Mouse (Mus musculus): ENCODE results near the gene Atoh8. TPM values are rescaled to one million over a fixed set of nuclear protein-coding genes. Genes with fewer than 3 reads are reported as not detected.

The Atoh8 gene
- polyA plus RNA-seq, 1 experiment from 2014 or later, result 31.5 TPM

DNA sequence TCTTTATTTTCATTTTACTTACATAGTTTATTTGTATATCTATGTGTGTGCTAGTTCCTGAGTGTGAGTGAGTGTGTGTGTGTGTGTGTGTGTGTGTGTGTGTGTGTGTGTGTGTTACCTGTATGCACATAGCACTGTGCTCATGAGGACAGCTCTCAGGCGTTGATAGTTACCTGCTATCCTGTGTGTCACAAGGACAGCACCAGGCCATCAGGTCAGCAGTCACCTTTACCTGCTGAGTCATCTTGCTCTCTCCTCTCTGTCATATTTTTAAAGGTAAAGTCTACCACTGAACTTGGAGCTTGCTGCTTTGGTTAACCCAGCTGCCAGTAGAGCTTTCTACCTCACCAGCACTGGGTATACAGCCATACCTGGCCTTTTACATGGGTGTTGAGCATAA lies 17.1 kb upstream of the Atoh8 start:
- Histone ChIP-seq H3K27me3 (no peaks in the 10 kb centered on the region), H3K4me1 (peaks cover 33% of the 10 kb centered on the region), H3K9ac (no peak overlapping the region), H3K4me2 (replicated peaks) (no peak overlapping the region), H3K4me3 (no peak overlapping the region), H3K9me3 (no peaks in the 10 kb centered on the region), H3K36me3 (no peaks in the 10 kb centered on the region), H3K27ac (no peak overlapping the region)
- no peak for ATAC-seq (ENCODE audit: low FRiP score, low read depth)
- WGBS, result 85% methylated on average over 1 of the region's 1 CpGs

DNA sequence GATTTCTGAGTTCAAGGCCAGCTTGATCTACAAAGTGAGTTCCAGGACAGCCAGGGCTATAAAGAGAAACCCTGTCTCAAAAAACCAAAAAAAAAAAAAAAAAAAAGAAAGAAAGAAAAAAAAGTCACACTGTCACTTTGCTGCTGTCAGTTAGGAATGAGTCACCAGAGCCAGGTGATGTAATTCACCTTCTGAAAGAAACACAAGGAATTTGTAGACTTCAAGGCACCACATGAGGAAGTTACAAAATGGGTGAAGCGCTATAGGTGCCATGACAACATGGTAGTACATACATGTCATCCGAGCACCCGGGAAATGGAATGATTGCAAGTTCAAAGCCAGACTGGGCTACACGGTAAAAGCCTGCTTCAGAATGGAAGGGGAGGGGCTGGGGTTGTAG lies 14.6 kb upstream of the Atoh8 start:
- no peak overlapping the region for H3K4me3 ChIP-seq
- H3K36me3 ChIP-seq, result no peaks in the 10 kb centered on the region
- 86% methylated on average over 4 of the region's 4 CpGs for WGBS
- no peak overlapping the region for H3K4me2 ChIP-seq (replicated peaks)
- no peak overlapping the region for H3K9ac ChIP-seq
- peaks cover 50% of the 10 kb centered on the region for H3K4me1 ChIP-seq
- ATAC-seq (ENCODE audit: low FRiP score, low read depth), result no peak
- no peaks in the 10 kb centered on the region for H3K27me3 ChIP-seq
- H3K9me3 ChIP-seq, result no peaks in the 10 kb centered on the region
- H3K27ac ChIP-seq, result no peak overlapping the region

DNA sequence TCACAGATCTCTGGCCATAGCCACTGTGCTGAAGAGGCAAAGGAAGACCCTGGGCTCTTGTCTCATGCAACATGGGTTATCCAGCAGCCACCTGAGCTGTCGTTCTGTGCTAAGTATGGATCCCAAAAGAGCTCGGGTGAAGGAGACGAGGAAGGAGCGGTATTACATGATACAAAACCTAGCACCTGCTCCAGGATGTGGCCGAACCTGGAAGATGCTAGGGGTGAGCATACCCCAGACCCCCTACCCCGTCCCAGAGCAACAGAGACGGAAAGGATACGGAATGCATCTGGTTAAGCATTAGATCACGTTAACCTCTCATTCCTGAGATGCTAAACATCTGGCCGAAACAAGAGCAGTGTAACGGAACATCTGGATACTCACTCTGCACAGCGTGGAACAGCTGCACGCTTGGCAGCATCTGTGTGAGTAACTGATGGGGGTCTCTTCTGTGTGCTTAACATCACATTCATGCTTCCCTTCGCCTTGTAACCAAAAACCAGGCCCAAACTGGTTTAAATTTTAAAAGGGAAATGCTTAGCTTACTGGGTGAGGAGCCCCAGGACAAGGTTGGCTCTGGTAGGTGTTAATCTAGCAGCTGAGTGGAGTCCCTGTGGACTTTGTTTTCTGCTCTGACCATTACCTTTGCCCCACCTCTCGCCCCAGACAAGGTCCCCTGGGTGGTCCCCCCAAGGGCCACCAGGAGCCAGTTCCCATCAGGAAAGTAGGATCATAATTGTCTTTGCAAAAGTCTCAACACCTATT lies 13.0 kb upstream of the Atoh8 start:
- Histone ChIP-seq H3K9ac (no peak overlapping the region), H3K4me1 (peaks cover 58% of the 10 kb centered on the region), H3K27ac (no peak overlapping the region; the same call in 1 of the 2 replicates), H3K36me3 (no peaks in the 10 kb centered on the region), H3K27me3 (no peaks in the 10 kb centered on the region), H3K4me2 (replicated peaks) (peak overlapping the region; percentile 23), H3K4me3 (no peak overlapping the region), H3K9me3 (no peaks in the 10 kb centered on the region)
- ATAC-seq (ENCODE audit: low FRiP score, low read depth), result peak; percentile 92
- WGBS, result 28% methylated on average over 15 of the region's 15 CpGs

DNA sequence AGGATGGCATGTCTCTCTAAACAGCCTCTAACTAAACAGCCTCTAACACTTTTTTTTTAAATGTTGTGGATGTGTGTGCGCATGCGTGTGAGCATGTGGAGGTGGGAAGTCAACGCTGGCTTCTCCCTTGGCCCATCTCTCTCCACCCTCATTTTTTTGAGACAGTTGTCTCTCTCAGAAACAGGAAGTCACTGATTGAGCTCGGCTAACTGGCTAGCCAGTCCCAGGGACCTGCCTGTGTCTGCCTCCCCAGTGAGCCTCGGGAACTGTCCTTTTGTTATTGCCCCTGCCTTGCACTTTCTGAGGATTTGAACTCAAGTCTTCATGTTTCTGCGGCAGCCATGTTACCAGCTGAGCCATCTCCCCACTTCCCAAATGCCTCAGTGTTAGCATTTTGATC lies 10.9 kb upstream of the Atoh8 start:
- no peak for ATAC-seq (ENCODE audit: low FRiP score, low read depth)
- no peak overlapping the region for H3K27ac ChIP-seq
- peaks cover under 1% of the 10 kb centered on the region; the same call in 1 of the 2 replicates for H3K27me3 ChIP-seq
- no peak overlapping the region for H3K4me3 ChIP-seq
- H3K4me1 ChIP-seq, result peaks cover 78% of the 10 kb centered on the region
- no peak overlapping the region for H3K9ac ChIP-seq
- H3K36me3 ChIP-seq, result no peaks in the 10 kb centered on the region
- WGBS, result 82% methylated on average over 6 of the region's 6 CpGs
- no peaks in the 10 kb centered on the region for H3K9me3 ChIP-seq
- H3K4me2 ChIP-seq (replicated peaks), result no peak overlapping the region

DNA sequence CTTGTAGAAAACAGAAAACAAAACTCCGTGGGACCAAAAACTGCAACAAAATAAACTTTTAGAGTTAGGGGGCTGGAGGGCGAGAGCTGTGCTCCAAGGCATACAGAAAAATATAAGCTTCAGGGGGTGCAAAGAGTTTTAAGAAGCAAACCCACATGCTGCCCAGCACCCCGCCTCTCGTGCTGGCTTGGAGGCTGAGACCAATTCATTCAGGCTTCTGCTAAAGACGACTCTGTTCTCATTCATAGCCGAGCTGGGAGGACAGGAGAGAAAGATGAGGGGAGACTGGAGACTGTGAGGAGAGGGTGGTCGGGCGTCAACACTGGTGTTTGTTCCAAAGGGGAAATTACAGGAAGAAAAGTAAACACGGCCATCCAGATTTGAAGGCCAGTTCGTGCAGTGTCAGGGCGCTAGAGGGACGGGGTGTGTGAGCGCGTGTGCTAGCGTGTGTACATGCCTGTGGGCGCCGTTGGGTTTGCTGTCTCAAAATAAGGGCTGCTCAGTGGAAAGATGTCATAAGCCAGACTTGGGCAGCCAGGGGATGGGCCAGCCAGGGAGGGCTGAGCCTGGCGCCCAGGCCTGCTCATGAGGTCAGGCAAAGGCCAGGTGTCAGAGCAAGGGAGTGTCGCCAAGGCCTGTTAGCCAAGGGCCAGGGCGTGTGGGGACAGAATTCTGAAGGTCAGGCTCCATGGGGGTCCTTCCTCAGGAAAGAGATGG lies 9.3 kb upstream of the Atoh8 start:
- H3K4me3 ChIP-seq, result no peak overlapping the region
- 46% methylated on average over 20 of the region's 20 CpGs for WGBS
- peak overlapping the region; percentile 94 for H3K27ac ChIP-seq
- peak overlapping the region; percentile 22 for H3K4me2 ChIP-seq (replicated peaks)
- no peak for ATAC-seq (ENCODE audit: low FRiP score, low read depth)
- no peaks in the 10 kb centered on the region for H3K36me3 ChIP-seq
- peaks cover 11% of the 10 kb centered on the region for H3K27me3 ChIP-seq
- H3K9me3 ChIP-seq, result no peaks in the 10 kb centered on the region
- peaks cover 83% of the 10 kb centered on the region for H3K4me1 ChIP-seq
- H3K9ac ChIP-seq, result 0 out of 2 replicates have a peak overlapping the region, but pooled peaks have one; percentile 25

DNA sequence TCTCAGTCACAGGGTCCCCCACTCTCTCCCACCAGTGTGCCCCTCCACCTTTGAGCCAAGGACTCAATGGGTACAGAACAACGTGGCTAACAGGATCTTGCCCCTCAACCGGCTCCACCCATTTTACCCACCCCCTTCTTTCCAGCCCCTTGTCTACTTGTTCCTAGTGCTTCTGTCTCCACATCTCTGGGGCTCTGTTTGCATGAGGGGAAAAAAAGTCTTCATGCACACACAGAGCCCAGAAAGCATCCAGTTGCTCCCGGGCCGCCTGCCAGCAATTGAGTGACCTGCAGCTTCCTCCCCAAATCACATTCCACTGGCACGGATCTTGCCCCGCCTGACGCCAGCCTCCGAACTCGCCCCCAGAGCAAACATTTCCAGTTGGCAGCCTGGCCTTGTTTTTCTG lies 8.8 kb upstream of the Atoh8 start:
- Histone ChIP-seq H3K9me3 (no peaks in the 10 kb centered on the region), H3K27ac (peak overlapping the region; percentile 94), H3K27me3 (peaks cover 14% of the 10 kb centered on the region), H3K36me3 (no peaks in the 10 kb centered on the region), H3K4me3 (no peak overlapping the region), H3K4me1 (peaks cover 80% of the 10 kb centered on the region), H3K4me2 (replicated peaks) (peak overlapping the region; percentile 22), H3K9ac (0 out of 2 replicates have a peak overlapping the region, but pooled peaks have one; percentile 25)
- 7% methylated on average over 9 of the region's 9 CpGs for WGBS
- peak; percentile 75 for ATAC-seq (ENCODE audit: low FRiP score, low read depth)

DNA sequence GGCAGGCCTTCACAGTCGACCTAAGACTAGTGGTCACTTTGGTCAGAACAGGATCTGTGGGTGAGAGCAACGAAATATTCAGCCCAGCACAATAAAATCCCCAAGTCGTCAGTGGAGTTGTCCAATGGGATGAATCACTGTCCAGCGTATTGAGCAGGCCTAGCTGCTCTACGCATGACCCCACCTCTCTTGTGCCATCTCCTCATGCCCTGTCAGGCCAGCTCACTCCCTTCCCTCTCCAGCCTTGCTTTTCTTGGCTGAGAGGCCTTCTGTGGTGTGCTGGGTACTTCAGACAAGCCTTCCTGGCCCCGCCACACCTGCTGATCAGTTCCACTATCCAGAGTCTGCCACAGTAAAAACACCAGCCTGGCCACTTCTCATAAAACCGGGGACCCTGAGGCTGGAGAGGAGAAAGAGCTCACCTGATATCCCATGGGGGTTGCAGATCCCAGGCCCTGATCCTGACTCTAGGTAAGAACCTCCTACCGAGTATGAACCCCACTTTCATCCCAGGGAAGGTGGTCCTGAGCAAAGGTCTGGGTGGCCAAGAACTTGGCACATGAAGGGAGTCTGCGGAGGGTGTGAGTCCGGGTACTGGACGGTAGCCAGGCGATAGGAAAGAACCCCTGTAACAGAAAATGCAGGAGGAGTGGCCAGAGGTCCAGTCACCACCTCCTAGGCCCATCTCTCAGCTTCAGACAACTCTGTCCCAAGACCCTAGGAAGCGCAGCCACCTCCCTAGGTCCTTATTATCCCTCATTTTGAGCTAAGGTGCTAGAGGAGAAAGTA lies 7.3 kb upstream of the Atoh8 start:
- 77% methylated on average over 13 of the region's 13 CpGs for whole genome bisulfite sequencing
- no peak overlapping the region for H3K4me3 ChIP-seq
- peaks cover 24% of the 10 kb centered on the region for H3K27me3 ChIP-seq
- H3K4me1 ChIP-seq, result peaks cover 74% of the 10 kb centered on the region
- no peaks in the 10 kb centered on the region for H3K36me3 ChIP-seq
- no peak overlapping the region for H3K9ac ChIP-seq
- no peak overlapping the region for H3K4me2 ChIP-seq (replicated peaks)
- H3K9me3 ChIP-seq, result no peaks in the 10 kb centered on the region
- no peak for ATAC-seq (ENCODE audit: low FRiP score, low read depth)
- no peak overlapping the region for H3K27ac ChIP-seq

DNA sequence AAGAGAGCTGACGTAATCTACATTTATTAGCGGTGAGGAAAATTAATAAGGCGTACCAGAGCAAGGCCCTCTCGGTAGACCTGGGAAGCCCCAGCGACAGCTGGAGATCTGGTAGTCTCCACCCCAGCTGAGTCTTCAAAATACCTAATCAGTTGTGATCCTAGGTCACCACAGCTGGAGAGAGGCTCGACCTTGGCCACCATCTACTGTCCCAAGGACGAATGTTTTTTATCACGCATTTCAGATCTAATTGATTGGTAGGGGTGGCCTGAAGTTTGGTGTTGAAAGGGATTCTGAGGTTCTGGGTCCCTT lies 6.4 kb upstream of the Atoh8 start:
- no peaks in the 10 kb centered on the region for H3K9me3 ChIP-seq
- no peak overlapping the region for H3K9ac ChIP-seq
- no peak for ATAC-seq (ENCODE audit: low FRiP score, low read depth)
- H3K36me3 ChIP-seq, result no peaks in the 10 kb centered on the region
- H3K27me3 ChIP-seq, result peaks cover 24% of the 10 kb centered on the region
- H3K4me2 ChIP-seq (replicated peaks), result peak overlapping the region; percentile 28
- H3K27ac ChIP-seq, result no peak overlapping the region
- H3K4me3 ChIP-seq, result no peak overlapping the region
- WGBS, result 26% methylated on average over 8 of the region's 8 CpGs
- H3K4me1 ChIP-seq, result peaks cover 70% of the 10 kb centered on the region

DNA sequence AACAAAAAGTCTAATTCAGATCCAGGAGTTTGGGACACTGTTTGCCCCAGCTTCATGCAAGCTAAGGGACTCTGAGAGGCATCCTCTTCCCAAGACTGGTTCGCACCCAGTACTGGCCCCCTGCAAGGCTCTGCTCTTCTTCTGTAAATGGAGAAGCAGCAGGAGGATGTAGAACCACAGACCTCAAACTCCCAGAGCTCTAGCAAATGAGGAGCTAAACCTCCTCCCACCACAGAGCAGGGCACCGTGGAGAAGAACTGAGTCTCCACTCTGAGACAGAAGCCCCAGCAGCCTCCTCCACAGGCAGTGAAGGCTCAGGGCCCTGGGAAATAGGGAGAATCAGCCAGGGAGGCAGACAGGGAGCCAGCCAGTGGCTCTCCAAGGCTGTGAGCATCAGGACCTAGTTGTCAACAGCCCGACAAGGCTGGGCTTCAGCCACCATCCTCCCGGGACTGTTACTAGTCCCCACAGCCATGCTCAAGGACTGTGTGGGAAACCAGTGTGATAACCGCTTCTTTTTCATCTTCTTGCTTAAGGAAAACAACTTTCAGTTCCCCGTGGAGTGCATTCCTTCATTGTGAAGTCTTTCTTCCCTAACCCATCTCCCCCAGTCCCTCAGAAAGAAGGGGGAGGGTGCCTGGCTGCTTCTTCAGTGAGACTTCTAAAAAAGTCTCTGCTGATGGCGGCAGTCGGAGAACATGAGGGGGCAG lies 5.9 kb upstream of the Atoh8 start:
- 22% methylated on average over 8 of the region's 8 CpGs for WGBS
- Histone ChIP-seq H3K4me2 (replicated peaks) (peak overlapping the region; percentile 28), H3K4me1 (peaks cover 70% of the 10 kb centered on the region), H3K9ac (no peak overlapping the region), H3K4me3 (no peak overlapping the region), H3K36me3 (no peaks in the 10 kb centered on the region), H3K27me3 (peaks cover 29% of the 10 kb centered on the region), H3K9me3 (no peaks in the 10 kb centered on the region), H3K27ac (0 out of 2 replicates have a peak overlapping the region, but pooled peaks have one; percentile 63)
- no peak for ATAC-seq (ENCODE audit: low FRiP score, low read depth)

DNA sequence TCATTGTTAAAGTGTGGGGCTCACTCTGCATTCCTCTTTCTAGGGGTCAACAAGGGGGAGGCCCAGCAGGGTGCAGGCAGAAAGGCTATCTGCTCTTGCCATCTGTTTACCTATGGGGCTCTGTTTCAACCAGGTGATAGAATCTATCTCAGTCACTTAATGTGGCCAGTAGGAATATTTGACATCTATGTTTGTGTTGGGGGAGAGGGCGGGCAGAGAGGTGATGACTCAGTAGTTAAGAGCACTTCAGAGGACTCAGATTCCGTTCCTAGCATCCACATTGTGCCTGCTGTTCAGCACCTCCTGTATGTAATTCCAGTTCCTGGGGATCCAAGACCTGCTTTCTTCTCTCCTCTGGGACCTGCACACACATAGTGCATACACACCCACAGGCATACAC lies 4.7 kb upstream of the Atoh8 start:
- WGBS, result 65% methylated on average over 2 of the region's 2 CpGs
- Histone ChIP-seq H3K9me3 (no peaks in the 10 kb centered on the region), H3K4me2 (replicated peaks) (no peak overlapping the region), H3K4me1 (peaks cover 67% of the 10 kb centered on the region), H3K9ac (no peak overlapping the region), H3K36me3 (no peaks in the 10 kb centered on the region), H3K27me3 (peaks cover 33% of the 10 kb centered on the region), H3K4me3 (no peak overlapping the region), H3K27ac (no peak overlapping the region; the same call in 1 of the 2 replicates)
- ATAC-seq (ENCODE audit: low FRiP score, low read depth), result no peak

DNA sequence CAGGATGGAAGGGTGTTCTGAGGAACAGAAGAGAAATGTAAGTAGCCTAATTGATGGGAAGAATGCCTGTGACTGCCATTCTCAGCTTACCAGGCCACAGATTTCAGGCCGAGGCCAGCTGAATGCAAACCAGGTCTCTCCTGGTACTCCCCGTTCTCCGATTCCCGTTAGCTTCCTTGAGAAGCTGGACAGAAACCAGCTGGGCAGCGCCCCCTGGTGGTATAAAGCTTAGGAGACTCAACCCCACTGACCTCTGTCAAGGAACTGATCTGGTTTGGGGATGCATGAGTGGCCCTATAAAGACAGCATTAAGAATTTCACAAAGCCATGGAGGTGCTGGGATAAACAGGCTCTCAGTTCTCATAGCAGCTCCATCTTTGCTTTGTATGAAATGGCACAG lies 1.7 kb upstream of the Atoh8 start:
- Histone ChIP-seq H3K4me2 (replicated peaks) (peak overlapping the region; percentile 96; the same call in 1 of the 2 replicates), H3K4me3 (no peak overlapping the region), H3K36me3 (no peaks in the 10 kb centered on the region), H3K27ac (no peak overlapping the region; the same call in 1 of the 2 replicates), H3K9me3 (no peaks in the 10 kb centered on the region), H3K27me3 (peaks cover 33% of the 10 kb centered on the region), H3K9ac (no peak overlapping the region), H3K4me1 (peaks cover 54% of the 10 kb centered on the region)
- no peak for ATAC-seq (ENCODE audit: low FRiP score, low read depth)
- under 1% methylated on average over 5 of the region's 5 CpGs for WGBS

Measured in limb, embryonic 13.5 days (tissue).